Mouse (Mus musculus): ENCODE data around the gene Panx3.
A peak's percentile ranks its signal among the peaks of the same experiment; 100 is the strongest.

The Panx3 gene

GRCm38 (mm10) chr9:37629941-37630340, 39.1 kb downstream of the Panx3 start:
- DNase-seq = no peak

GRCm38 (mm10) chr9:37628581-37628980, 40.5 kb downstream of the Panx3 start:
- DNase-seq = no peak

DNA sequence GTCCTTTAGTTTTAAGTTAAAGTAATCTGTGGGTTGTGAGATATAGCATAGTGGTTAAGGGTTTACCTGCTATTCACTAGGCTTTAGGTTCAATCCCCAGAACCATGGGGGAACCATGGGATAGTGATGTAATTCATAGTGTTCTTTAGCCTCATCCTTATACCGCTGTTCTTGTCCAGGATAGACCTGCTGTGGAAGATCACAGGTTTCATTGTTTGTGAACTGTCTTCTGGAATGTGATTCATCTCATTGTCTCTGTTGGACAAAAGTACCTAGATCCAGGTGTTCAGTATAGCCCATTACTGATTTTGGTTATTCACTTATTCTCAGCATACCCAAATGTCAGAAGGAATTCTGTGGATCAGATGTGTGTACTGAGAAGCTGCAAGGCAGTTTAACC, 41.8 kb downstream of the Panx3 start:
- DNase-seq = no peak

- no peak for DNase-seq
Observed at GRCm38 (mm10) chr9:37626103-37626567, 42.9 kb downstream of the Panx3 start.

- no peak for DNase-seq
Observed at GRCm38 (mm10) chr9:37625641-37626040, 43.4 kb downstream of the Panx3 start.

- peak in 1 of 2 experiments; percentile 8 for DNase-seq
Observed at GRCm38 (mm10) chr9:37625129-37625528, 43.9 kb downstream of the Panx3 start.

DNA sequence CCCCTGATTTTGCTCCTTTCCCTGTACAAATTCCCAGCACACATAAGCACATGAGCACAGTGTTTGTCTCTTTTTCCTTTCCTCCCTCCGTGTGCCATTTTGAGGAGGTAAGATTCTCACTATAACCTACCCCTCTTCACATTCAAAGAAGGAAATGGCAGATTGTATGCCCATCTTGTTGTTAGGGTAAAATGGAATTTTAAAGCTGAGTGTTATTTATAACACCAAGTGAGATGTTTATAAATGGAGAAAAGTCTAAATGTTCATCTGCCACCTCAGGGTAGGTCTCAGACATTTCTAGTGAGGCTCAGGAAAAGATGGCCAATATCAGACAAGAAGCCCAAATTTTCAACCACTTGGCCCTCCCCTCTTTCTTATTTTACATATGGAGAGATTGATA, 44.5 kb downstream of the Panx3 start:
- no peak for DNase-seq

DNA sequence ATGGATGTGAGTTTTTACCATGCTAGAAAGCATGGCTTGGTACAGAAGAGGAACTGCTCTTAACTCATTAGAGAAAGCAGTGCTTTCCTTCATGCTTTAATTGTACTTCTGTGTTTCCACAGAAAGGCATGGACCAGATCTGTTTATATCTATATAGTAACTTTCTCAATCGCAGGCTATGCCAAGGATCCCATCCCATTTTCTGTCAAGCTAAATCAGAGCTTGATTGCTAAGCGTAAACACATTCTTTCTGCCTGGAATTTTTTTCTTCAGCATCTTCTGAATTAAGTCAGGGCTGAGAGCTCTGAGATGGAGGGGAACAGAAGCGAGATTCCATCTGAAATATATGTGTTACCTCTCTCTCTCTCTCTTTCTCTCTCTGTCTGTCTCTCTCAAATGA, 45.1 kb downstream of the Panx3 start:
- DNase-seq = no peak

- no peak for DNase-seq
Observed at GRCm38 (mm10) chr9:37621290-37621689, 47.7 kb downstream of the Panx3 start.

DNA sequence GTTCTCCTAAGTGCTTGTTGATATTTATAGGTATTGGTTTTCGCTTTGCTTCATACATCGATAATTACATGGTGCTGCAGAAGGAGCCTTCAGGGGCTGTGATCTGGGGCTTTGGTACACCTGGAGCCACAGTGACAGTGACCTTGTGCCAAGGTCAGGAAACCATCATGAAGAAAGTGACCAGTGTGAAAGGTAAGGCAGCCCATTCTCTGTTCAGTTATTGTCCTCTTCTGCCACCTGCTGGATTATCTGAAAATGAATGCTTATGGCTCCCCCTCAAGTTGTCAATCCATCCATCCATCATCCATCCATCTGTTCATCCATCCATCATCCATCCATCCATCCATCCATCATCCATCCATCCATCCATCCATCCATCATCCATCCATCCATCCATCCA, 52.3 kb downstream of the Panx3 start:
- peak; percentile 58 to 61 for DNase-seq

GRCm38 (mm10) chr9:37615220-37615619, 53.8 kb downstream of the Panx3 start:
- DNase-seq = no peak

GRCm38 (mm10) chr9:37614316-37614715, 54.7 kb downstream of the Panx3 start:
- no peak for DNase-seq

DNA sequence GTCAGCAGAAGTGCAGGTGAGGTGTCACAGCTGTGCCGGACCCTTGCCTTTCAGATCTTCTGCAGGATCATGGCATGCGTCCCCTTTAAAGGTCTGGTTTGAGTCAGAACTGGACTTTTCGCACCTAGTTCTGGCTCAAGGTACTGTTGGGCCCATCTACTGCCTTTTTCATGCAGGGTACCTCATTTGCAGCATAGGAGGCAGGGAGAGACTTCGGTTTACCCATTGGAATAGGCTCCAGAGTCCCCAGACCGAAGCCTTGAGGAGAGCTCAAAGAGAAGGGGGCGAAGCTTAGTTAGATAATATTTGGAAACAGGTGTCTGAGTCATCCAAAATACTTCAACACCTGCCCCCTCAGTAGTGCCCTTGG, 55.1 kb downstream of the Panx3 start:
- no peak for DNase-seq

GRCm38 (mm10) chr9:37613182-37613910, 55.7 kb downstream of the Panx3 start, which contains the start of gene Spa17:
Gene Spa17, minus strand, starts transcription at chr9:37613722.
- peak; percentile 88 to 89 for DNase-seq
